Mouse (Mus musculus) lung, postnatal 4 days (tissue): ENCODE measurements at regions not wholly inside any gene's neighbourhood (a gene's known extent, or its start where the extent isn't known, plus 50 kb on each side); places are given as distances from the start of the nearest gene placed in this dataset.

ENCODE experiments used
- DNase-seq, 2 experiments: peaks; one replicate each; pipeline ENCODE4 v3.0.0; 2021

DNA sequence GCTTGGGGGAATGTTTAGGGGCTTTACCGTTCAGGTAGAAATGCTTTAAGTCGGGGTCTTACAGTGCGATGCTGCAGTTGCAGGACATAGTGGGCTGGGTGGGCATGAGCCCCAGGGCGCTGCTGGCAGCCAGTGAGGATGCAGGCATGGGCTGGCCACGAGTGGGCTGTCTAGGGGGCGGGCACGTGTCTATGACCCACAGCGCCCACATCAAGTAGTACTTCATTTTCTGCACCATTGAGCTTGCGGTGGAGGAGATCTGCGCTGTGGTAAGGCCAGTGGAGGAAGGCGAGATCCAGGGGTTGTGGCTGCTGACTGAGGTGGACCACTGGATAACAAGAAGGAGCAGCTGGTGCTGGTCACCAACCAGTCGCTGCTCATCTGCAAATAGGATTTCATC lies 52.4 kb upstream of the Olfr291 start:
- no peak for DNase-seq

- DNase-seq: no peak
Observed at GRCm38 (mm10) chr7:84794655-84795054, 58.7 kb upstream of the Olfr291 start.

DNA sequence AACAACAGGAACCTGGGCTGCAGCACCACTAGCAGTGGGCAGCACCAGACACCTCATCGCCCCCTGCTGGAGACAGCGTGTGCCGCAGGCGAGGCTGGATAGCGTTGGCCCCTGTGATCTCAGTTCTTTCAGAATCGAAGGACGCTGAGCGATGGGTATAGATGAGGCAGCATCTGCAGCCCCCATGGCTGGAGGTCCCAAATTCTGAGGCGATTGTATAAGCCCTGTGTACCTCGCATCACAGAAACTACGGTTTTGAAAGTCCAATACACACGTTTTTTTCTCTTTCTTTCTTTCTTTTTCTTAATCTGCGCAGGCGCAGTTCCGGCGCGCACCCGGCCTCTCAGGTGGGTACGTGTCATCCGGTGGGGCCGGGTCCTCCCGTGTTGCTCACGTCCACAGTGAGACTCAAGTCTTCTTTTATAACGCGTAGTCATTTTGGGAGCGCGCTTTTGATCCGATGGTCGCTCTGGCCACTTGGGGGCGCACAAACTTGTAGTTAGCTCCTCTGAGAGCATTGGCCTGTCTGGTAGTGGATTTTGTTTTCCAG lies 74.0 kb upstream of the Olfr291 start:
- peak; percentile 86 to 88 for DNase-seq

- no peak for DNase-seq
Observed at GRCm38 (mm10) chr7:84777696-84778095, 75.7 kb upstream of the Olfr291 start.

- DNase-seq: no peak
Observed at GRCm38 (mm10) chr7:84756261-84756660, 66.5 kb upstream of the Zfand6 start.

- DNase-seq: no peak
Observed at GRCm38 (mm10) chr7:84753361-84753760, 63.6 kb upstream of the Zfand6 start.

DNA sequence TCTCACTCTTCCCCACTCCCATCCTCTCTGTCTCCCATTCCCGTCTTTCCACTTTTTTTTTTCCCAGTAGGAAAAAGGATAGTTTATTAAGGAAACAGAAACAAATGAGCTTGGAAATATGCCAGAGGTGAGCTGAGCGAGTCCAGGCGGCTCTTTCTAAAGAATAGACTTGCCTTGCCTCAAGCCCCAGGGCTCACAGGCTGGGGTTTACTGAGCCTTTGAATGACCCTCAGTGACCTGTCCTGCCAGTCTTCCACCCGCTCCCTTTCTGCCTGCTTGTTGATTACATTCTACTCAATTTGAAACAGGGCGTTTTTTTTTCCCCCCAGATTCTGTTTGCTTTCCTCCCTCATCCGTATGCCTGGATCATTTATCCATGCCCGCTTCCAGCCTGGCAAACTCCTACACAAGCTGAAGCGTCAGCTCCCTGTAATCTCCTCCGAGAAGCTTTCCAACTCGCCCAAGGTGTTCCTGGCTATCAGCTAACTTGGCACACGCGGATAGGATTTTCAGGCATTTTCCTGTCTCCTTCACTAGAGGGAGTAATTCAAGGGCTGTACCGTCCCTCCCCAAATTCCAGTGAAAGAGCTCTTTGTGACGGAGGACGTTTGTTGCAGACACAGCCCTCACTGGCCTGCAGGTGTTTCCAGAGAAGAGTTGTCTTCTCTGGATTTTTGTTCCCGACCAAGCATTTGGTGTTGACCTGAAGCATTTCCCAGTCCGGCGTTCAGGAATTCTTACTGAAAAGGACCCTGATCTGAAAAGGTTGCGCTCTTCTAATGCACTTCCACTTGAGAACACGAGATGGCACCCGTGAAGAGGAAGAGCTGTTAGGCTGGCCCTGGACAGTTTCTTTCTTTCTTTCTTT lies 59.9 kb upstream of the Zfand6 start:
- DNase-seq: peak; percentile 43 to 72

- DNase-seq: no peak
Observed at GRCm38 (mm10) chr7:84747847-84748246, 58.1 kb upstream of the Zfand6 start.

GRCm38 (mm10) chr7:84744321-84745070 lies 54.7 kb upstream of the Zfand6 start:
- DNase-seq: no peak

DNA sequence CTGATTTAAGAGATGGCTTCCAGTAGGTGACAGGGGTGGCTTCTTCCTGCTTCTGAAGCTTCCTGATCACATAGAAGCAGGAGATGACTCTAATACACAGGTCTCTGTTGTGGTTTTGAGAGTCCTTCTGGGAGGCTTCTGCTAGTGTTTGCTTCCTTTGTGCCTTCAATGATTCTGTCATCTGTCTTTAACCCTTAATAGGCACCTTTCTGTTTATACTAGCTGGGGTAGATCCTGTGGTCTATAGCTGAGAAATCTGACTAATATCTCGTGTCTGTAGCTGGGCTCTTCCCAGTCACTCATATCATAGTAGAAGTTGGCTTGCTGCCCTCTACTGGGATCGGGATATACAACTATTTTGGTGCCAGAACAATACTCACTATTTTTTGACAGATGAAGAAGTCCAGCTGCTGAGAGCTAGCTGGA lies 50.2 kb upstream of the Zfand6 start:
- DNase-seq: peak in 1 of 2 experiments; percentile 28
